Mouse (Mus musculus) common myeloid progenitor, adult 5-6 weeks (primary cell): ENCODE measurements at regions not wholly inside any gene's neighbourhood (a gene's known extent, or its start where the extent isn't known, plus 50 kb on each side); places are given as distances from the start of the nearest gene placed in this dataset.
"Not testable (repeated sequence)": the region's sequence is repeated elsewhere in the genome, so short reads cannot be mapped to it uniquely, and the experiment has no call there.

Experiments
- ATAC-seq: replicated peaks from 2 replicates; pipeline ENCODE4 v1.8.0; 2016; ENCODE audit warnings: low read depth, mild to moderate bottlenecking, moderate TSS enrichment, inconsistent platforms; ENCODE audit not compliant: poor library complexity, severe bottlenecking

DNA sequence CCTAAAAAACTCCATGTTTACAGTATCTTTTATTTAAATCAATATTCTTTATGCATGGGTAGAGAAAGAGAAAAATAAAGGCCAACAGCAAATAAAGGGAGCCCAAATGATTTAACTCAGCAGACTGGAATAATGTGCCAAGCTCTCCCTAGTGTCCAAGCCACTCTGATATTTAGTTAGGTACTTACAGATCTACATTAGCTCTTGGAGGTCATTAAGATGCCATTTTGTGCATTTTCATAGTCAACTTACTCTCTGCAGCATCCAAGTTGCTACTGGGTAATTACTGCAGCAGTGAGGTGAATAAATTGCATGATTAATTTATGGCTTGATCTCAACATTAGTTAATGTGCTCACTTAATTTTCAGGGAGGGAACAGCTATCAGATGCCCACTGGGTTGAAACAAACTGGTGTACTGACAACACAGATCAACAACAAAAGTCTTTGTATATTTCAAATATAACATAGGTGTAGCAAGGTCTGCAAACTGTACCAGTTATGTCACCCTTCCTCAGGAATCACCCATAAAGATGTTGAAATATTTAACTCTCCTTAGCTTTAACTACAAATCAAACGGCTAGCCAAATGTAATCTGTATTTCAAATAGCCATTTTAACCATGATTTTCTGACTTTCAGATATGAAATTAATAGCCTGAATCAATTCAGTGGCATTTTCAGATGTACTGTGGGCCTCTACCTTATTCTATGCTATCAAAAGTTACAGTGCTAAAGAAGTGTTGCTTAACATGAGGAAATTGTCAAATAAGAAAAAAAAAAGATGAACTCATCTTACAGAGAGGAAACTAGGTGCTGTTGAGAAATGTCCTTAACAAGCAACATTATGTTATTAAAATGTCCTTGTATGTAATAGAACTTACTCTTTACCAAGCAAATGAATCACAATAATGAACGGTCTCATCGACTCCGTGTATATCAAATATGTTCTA is 163.8 kb upstream of the Hapln1 start:
- no peak for ATAC-seq

DNA sequence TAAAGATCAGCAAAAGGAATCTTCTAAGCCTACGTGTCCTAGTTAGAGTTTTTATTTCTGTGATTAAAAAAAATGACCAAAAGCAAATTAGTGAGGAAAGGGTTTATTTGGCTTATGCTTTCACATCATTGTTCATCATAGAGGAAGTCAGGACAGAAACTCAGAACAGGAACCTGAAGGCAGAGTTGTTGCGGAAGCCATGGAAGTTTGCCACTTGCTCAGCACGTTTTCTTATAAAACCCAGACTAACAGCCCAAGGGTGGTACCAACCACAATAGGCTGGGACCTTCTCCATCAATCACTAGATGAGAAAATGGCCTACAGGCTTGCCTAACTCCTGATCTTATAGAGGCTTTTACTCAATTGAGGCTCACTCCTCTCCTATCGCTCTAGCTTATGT is 161.2 kb upstream of the Hapln1 start:
- ATAC-seq = no peak

GRCm38 (mm10) chr13:89383619-89384190 is 155.9 kb upstream of the Hapln1 start:
- not testable (repeated sequence) for ATAC-seq

DNA sequence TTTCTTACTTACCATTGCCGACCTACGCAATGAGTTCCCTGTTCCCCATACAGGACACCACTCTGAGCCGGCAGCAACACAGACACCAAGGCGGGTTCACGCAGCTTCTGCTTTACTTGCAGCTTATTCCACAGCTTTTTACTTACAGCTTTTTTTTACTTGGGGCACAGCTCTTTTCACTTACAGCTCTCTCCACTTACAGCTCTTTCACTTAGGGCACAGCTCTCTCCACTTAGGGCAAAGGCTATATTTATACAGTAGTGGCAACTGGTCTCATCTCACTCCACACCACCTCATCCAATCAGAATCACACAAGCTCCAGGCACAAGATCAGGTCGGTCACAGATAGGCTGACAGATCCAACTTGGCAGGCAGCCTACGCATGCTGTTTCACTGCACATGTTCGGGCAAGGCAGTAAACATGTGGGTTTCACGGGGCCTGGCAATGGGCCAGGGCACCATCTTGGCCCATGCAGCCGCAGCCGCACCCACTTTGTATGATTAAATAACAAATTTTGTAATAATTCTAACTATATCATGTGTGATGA is 154.9 kb upstream of the Hapln1 start:
- no peak for ATAC-seq

GRCm38 (mm10) chr13:89387416-89387815 is 152.2 kb upstream of the Hapln1 start:
- ATAC-seq = peak; percentile 84

DNA sequence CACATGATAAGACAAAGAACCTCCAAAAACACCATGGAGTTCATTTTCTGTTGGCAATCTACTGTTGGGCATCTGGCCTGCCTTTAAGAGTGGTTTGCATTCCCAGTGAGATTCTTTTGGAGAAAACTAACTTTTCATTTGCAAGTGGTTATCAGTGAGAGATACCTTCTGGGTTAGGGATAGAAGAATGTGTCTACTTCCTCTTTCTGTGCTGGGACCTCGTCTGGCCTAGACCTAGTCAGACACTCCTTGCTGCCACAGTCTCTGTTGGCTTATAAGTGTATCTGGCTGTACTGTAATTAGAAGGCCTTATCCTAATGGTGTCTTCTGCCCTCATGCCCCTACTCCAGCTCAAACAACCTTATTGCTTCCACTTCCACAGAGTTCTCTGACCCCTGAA is 150.4 kb upstream of the Hapln1 start:
- peak; percentile 87 for ATAC-seq

GRCm38 (mm10) chr13:89394717-89395344 is 144.8 kb upstream of the Hapln1 start:
- ATAC-seq = no peak

GRCm38 (mm10) chr13:89395851-89396250 is 143.7 kb upstream of the Hapln1 start:
- ATAC-seq = no peak

GRCm38 (mm10) chr13:89401084-89401671 is 138.4 kb upstream of the Hapln1 start:
- ATAC-seq = peak; percentile 97

GRCm38 (mm10) chr13:89410504-89410903 is 129.1 kb upstream of the Hapln1 start:
- no peak for ATAC-seq

DNA sequence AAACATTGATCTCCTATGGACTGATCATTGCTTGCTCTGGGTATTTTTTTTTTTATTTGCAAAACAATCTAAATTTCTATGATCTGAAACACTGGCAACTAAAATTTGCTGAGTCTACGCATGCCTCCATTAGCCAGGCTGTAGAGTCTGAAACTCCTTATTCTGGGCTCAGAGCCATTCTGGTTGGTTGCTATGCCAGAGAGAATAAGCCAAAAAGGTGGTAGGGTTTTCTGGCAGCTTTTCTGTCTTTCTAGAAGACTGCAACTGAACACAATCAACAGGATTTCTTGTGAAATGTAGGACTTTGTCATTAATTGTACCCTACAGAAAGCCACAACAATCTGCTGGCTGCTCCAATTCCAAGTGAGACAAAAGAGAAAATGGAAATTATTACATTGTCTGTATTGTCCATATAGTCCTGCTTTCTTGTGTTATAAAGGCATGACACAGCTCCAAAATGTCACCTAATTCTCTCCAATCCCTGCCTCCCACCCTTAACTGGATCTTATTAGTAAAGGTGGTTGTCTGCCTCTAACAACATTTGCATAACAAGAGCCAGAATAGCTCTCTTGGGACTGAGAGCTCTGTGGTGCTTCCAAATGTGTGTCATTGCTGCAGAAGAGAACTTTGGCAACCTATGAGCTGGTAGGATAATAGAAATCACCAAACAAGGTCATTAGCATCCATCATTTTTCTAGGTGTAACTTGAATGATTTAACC is 126.7 kb upstream of the Hapln1 start:
- no peak for ATAC-seq

- ATAC-seq = peak; percentile 94
Measured at GRCm38 (mm10) chr13:89418804-89419203, 120.8 kb upstream of the Hapln1 start.

- ATAC-seq = peak; percentile 42
Measured at GRCm38 (mm10) chr13:89421833-89422232, 117.8 kb upstream of the Hapln1 start.

- no peak for ATAC-seq
Measured at GRCm38 (mm10) chr13:89423491-89423890, 116.1 kb upstream of the Hapln1 start.

- 0 out of 2 replicates have a peak, but pooled peaks have one; percentile 18 for ATAC-seq
Measured at GRCm38 (mm10) chr13:89428272-89429071, 111.1 kb upstream of the Hapln1 start.

DNA sequence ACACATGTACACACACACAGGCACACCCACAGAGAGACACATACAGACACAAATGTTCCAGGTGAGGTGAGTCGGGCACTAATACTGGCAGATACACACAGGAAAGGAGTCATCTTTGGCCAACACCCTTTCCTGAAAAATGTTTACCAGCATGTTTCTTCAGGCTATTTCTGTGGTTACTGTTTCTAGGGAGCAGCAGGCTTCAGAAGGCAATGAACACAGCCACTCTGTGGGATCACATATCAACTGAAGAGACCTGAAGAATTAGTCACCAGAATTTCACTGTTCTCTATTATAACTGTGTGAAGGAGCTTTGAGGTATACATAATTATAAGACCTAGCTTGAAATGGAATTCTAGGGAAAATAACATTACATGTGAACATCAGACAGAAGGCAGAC is 94.7 kb upstream of the Hapln1 start:
- no peak for ATAC-seq

DNA sequence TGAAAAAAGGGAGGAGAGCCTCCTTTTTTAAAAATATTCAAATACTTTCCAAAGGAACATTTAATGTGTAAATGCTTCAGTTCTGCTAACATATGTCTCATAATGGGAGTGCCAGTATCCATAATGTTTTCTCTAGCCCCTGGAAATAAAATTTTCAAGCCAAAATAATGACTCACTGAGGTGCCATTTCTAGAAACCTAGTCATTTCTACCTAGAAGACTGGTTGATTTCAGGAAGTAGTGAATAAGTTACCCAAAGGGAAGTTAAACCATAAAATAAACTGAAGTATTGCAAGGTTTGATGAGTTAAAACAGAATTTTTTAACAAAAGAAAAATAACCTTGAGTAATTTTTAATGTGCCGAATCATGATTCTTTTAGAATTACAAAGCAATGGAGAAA is 85.8 kb upstream of the Hapln1 start:
- 0 out of 2 replicates have a peak, but pooled peaks have one; percentile 18 for ATAC-seq

GRCm38 (mm10) chr13:89454249-89455018 is 85.2 kb upstream of the Hapln1 start:
- no peak for ATAC-seq
